Mouse (Mus musculus) stomach, postnatal 0 days (tissue): ENCODE results near the gene Mex3d. TPM values are rescaled to one million over a fixed set of nuclear protein-coding genes. Genes with fewer than 3 reads are reported as not detected.

Source experiments
- ATAC-seq: fragments of 200-750 bp; cut with Nextera tagmentation; 2 replicates; pipeline ENCODE4 v1.8.0; 2017; ENCODE audit not compliant: low FRiP score, low TSS enrichment
- DNase-seq: peaks from one replicate; pipeline ENCODE4 v3.0.0-alpha.2; 2016; ENCODE audit warnings: low spot score
- H3K27ac ChIP-seq: fragments of 300-500 bp; sonication (generic); replicated peaks from 2 replicates; pipeline ENCODE4 v1.5.1; 2014; ENCODE audit warnings: mild to moderate bottlenecking, control low read depth
- H3K27me3 ChIP-seq: fragments of 300-500 bp; sonication (generic); 2 replicates; pipeline ENCODE4 v1.6.1; 2014; ENCODE audit warnings: low read length; ENCODE audit not compliant: control insufficient read depth, insufficient read depth
- H3K36me3 ChIP-seq: fragments of 300-500 bp; sonication (generic); 2 replicates; pipeline ENCODE4 v1.6.1; 2014; ENCODE audit warnings: low read length, mixed read lengths; ENCODE audit not compliant: control insufficient read depth, insufficient read depth
- H3K4me1 ChIP-seq: fragments of 300-500 bp; sonication (generic); replicated peaks from 2 replicates; pipeline ENCODE4 v1.6.1; 2014; ENCODE audit warnings: antibody characterized with exemption; ENCODE audit not compliant: control insufficient read depth, insufficient read depth
- H3K4me2 ChIP-seq: fragments of 300-500 bp; sonication (generic); replicated peaks from 2 replicates; pipeline ENCODE4 v1.6.1; 2014; ENCODE audit warnings: low read depth, mild to moderate bottlenecking, control low read depth, moderate library complexity
- H3K4me3 ChIP-seq: fragments of 300-500 bp; sonication (generic); 2 replicates; pipeline ENCODE4 v1.5.1; 2014; ENCODE audit warnings: low read depth, low read length, control low read depth
- H3K9ac ChIP-seq: fragments of 300-500 bp; sonication (generic); 2 replicates; pipeline ENCODE4 v1.6.1; 2014; ENCODE audit warnings: mild to moderate bottlenecking, low read length, control low read depth, mixed read lengths
- H3K9me3 ChIP-seq: fragments of 300-500 bp; sonication (generic); 2 replicates; pipeline ENCODE4 v1.6.1; 2016; ENCODE audit warnings: low read length; ENCODE audit not compliant: control insufficient read depth
- CTCF ChIP-seq: IDR thresholded peaks from 2 replicates; pipeline ENCODE4 v1.5.1; 2016; ENCODE audit warnings: antibody characterized with exemption, low read depth, mild to moderate bottlenecking, moderate library complexity
- EP300 ChIP-seq: optimal IDR thresholded peaks from 2 replicates; pipeline ENCODE3; 2016; ENCODE audit warnings: antibody characterized with exemption
- WGBS: fragments of 180-500 bp; shearing (Covaris S2); extraction: QIAGEN DNeasy Blood & Tissue Kit; methylation state at CpG from one replicate; pipeline ENCODE4 v1.1.7; 2014; 5-methylcytosine and 5-hydroxymethylcytosine counted together
- polyA plus RNA-seq: library from polyadenylated mRNA; unstranded; fragments of >200 nt; fragmentation: Nextera tagmentation; extraction: Ambion mirVana; gene quantifications from 2 replicates; pipeline ENCODE4 v1.2.1, GENCODE M21; 2015

Mex3d gene
- polyA plus RNA-seq, 1 experiment from 2014 or later, result 4.1 TPM

GRCm38 (mm10) chr10:80357994-80358639, 29.3 kb downstream of the Mex3d start:
- Histone ChIP-seq H3K9me3 (no peaks in the 10 kb centered on the region), H3K4me2 (peak overlapping the region; percentile 45), H3K36me3 (no peaks in the 10 kb centered on the region), H3K27me3 (peaks cover 17% of the 10 kb centered on the region), H3K27ac (no peak overlapping the region), H3K4me3 (peak overlapping the region; percentile 12; the same call in 1 of the 2 replicates), H3K4me1 (no peaks in the 10 kb centered on the region), H3K9ac (no peak overlapping the region)
- DNase-seq (peak; percentile 69), ATAC-seq (peak; percentile 65)
- TF ChIP-seq EP300, result no peak
- TF ChIP-seq CTCF, result peak; percentile 46; the same call in 1 of the 2 replicates
- WGBS, result 7% methylated on average over 31 of the region's 31 CpGs

- no peak overlapping the region for H3K9ac ChIP-seq
- no peak overlapping the region for H3K4me2 ChIP-seq
- ATAC-seq (peak; percentile 14; the same call in 1 of the 2 replicates), DNase-seq (no peak)
- peaks cover 17% of the 10 kb centered on the region for H3K27me3 ChIP-seq
- no peak overlapping the region; the same call in 1 of the 2 replicates for H3K4me3 ChIP-seq
- 25% methylated on average over 7 of the region's 7 CpGs for WGBS
- no peaks in the 10 kb centered on the region for H3K4me1 ChIP-seq
- TF ChIP-seq EP300 (no peak), CTCF (no peak)
- no peak overlapping the region for H3K27ac ChIP-seq
- H3K36me3 ChIP-seq, result no peaks in the 10 kb centered on the region
- no peaks in the 10 kb centered on the region for H3K9me3 ChIP-seq
Measured at GRCm38 (mm10) chr10:80357336-80357735, 30.1 kb downstream of the Mex3d start.

GRCm38 (mm10) chr10:80356737-80357136, 30.7 kb downstream of the Mex3d start:
- H3K9ac ChIP-seq, result no peak overlapping the region
- peak overlapping the region; percentile 42 for H3K4me2 ChIP-seq
- 2% methylated on average over 34 of the region's 34 CpGs for WGBS
- TF ChIP-seq CTCF (no peak), EP300 (no peak)
- H3K4me1 ChIP-seq, result no peaks in the 10 kb centered on the region
- no peak for ATAC-seq
- no peak overlapping the region for H3K27ac ChIP-seq
- H3K27me3 ChIP-seq, result peaks cover 17% of the 10 kb centered on the region
- H3K4me3 ChIP-seq, result peak overlapping the region; percentile 21
- DNase-seq, result no peak
- no peaks in the 10 kb centered on the region for H3K9me3 ChIP-seq
- H3K36me3 ChIP-seq, result no peaks in the 10 kb centered on the region

DNA sequence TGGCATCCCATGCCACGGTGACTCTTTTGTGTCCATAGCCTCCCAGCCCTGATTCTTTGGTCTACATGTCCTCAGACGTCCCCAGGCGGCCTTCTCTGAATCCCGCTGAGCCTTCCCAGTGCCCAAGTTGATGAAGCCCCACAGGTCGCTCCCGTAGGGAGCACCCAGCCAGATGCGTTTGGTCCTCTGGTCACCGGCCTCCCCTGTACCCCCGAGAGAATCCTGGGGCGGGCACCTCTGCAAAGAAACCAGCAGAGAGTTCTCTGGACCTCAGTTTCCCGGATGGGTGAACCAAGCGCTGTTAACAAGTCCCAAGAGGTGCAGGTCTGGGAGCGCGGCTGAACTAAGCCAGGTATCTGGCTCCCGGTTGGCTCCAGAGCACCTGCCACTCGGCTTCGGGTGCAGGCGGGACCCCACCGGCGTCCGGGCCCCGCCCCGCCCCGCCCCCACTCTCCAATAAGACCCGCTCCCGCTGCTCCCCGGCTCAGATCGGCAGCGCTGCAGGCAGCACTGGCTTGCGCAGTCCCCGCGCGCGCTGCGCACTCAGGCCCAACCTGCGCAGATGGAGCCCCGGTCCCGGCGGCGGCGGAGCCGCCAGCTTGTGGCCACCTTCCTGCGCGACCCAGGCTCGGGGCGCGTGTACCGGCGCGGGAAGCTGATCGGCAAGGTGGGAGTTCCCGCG, 31.3 kb downstream of the Mex3d start, which contains the start of gene Plk5:
Gene Plk5, plus strand, starts transcription at position 459 of the 682 bp plus-strand sequence.
- H3K4me2 ChIP-seq, result peak within 1 kb of the TSS; percentile 42
- TF ChIP-seq CTCF (no peak), EP300 (no peak)
- DNase-seq, result no peak
- no peak within 1 kb of the TSS for H3K27ac ChIP-seq
- no peaks in the 10 kb centered on the region for H3K4me1 ChIP-seq
- H3K9me3 ChIP-seq, result no peaks in the 10 kb centered on the region
- under 1% methylated on average over 51 of the region's 53 CpGs for WGBS
- 0 out of 2 replicates have a peak within 1 kb of the TSS, but pooled peaks have one; percentile 8 for H3K9ac ChIP-seq
- peaks cover 17% of the 10 kb centered on the region for H3K27me3 ChIP-seq
- no peaks in the 10 kb centered on the region for H3K36me3 ChIP-seq
- peak within 1 kb of the TSS; percentile 21 for H3K4me3 ChIP-seq
- ATAC-seq, result no peak

- H3K9ac ChIP-seq, result 0 out of 2 replicates have a peak overlapping the region, but pooled peaks have one; percentile 8
- peaks cover 17% of the 10 kb centered on the region for H3K27me3 ChIP-seq
- H3K27ac ChIP-seq, result no peak overlapping the region
- H3K4me1 ChIP-seq, result no peaks in the 10 kb centered on the region
- H3K9me3 ChIP-seq, result no peaks in the 10 kb centered on the region
- H3K4me2 ChIP-seq, result no peak overlapping the region
- DNase-seq (no peak), ATAC-seq (no peak)
- 14% methylated on average over 9 of the region's 9 CpGs for WGBS
- H3K36me3 ChIP-seq, result no peaks in the 10 kb centered on the region
- no peak overlapping the region for H3K4me3 ChIP-seq
- TF ChIP-seq EP300 (no peak), CTCF (no peak)
Measured at GRCm38 (mm10) chr10:80355431-80355830, 32.0 kb downstream of the Mex3d start.

- peaks cover 15% of the 10 kb centered on the region for H3K27me3 ChIP-seq
- no peaks in the 10 kb centered on the region for H3K36me3 ChIP-seq
- H3K27ac ChIP-seq, result no peak overlapping the region
- TF ChIP-seq EP300 (no peak), CTCF (no peak)
- 66% methylated on average over 8 of the region's 8 CpGs for WGBS
- ATAC-seq, result no peak
- DNase-seq, result no peak
- H3K9ac ChIP-seq, result no peak overlapping the region
- no peak overlapping the region for H3K4me2 ChIP-seq
- H3K9me3 ChIP-seq, result no peaks in the 10 kb centered on the region
- H3K4me1 ChIP-seq, result peaks cover 2% of the 10 kb centered on the region; the same call in 1 of the 2 replicates
- H3K4me3 ChIP-seq, result no peak overlapping the region
Measured at GRCm38 (mm10) chr10:80352727-80353126, 34.7 kb downstream of the Mex3d start.
